Mouse (Mus musculus): Measurements from ENCODE around the gene Pald1.

DNA sequence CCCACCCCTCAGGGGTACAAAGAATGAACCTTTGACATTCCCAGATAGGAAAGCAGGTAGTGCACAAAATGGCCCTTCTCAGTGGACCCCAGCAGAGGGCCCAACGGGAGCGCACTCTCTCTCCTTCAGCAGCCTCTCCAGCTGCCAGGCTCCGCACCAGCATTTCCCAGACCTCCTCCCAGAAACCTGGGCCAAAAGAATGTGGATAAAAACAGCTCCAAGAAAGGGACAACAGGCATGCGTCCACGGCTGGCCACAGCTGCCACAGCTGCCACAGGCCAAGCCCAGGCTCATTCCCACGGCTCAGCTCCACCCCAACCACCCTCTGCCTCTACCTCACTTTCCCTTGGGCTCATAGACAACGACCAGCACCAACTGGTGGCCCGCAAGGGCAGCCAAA, 25.7 kb downstream of the Pald1 start:
- TF ChIP-seq GATA1 (IDR thresholded peaks at IDR 0.05; ENCODE audit: low read length) (no peak), TAL1 (IDR thresholded peaks at IDR 0.05; ENCODE audit: low read length) (no peak)
